Mouse (Mus musculus) brain, embryonic 14.5 days (tissue): ENCODE data around the gene Cep350.

Experiments
- CTCF ChIP-seq: fragments of 200-500 bp; IDR thresholded peaks from 2 replicates; pipeline ENCODE4 v1.5.1; 2012; ENCODE audit warnings: inconsistent platforms, mild to moderate bottlenecking, moderate library complexity, borderline replicate concordance; ENCODE audit not compliant: insufficient read depth, insufficient read length; ENCODE audit errors: extremely low read depth
- POLR2A ChIP-seq: fragments of 200-500 bp; IDR thresholded peaks from 2 replicates; pipeline ENCODE4 v1.6.1; 2012; ENCODE audit warnings: mild to moderate bottlenecking, inconsistent platforms, borderline replicate concordance; ENCODE audit not compliant: poor library complexity, insufficient read depth, insufficient read length, severe bottlenecking; ENCODE audit errors: extremely low read depth

DNA sequence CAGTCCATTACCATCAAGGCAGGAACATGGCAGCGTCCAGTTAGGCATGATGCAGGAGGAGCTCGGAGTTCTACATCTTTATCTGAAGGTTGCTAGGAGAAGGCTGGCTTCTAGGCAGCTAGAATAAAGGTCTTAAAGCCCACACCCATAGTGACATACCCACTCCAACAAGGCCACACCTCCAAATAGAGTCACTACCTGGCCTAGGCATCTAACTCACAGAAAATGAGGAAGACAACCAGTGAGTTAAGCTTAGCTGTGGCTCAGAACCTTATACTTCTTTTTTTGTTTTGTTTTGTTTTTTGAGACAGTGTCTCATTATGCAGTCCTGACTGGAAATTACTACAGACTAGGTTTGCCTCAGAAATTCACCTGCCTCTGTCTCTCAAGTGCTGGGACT, 14.6 kb upstream of the Cep350 start:
- TF ChIP-seq POLR2A (no peak), CTCF (no peak)
